Mouse (Mus musculus) cerebellum, adult 2 months (tissue): Measurements from ENCODE around the gene Spindoc.

Experiments used
- CTCF ChIP-seq: fragments of 200-500 bp; IDR thresholded peaks from 2 replicates; pipeline ENCODE4 v1.5.1; 2011; ENCODE audit warnings: low read depth, mild to moderate bottlenecking, control low read depth, low read length, moderate library complexity, borderline replicate concordance; ENCODE audit not compliant: insufficient read depth
- POLR2A ChIP-seq: fragments of 200-500 bp; IDR thresholded peaks from 2 replicates; pipeline ENCODE4 v1.6.1; 2011; ENCODE audit warnings: low read length, control low read depth, borderline replicate concordance; ENCODE audit not compliant: insufficient read depth

- TF ChIP-seq CTCF (no peak), POLR2A (no peak)
Measured at GRCm38 (mm10) chr19:7317716-7318115, 65.1 kb downstream of the Spindoc start.
